Mouse (Mus musculus) naive thymus-derived CD4-positive, alpha-beta T cell, adult 2 months (primary cell): ENCODE data around the gene Bcat1.
"Not testable (repeated sequence)": the region's sequence is repeated elsewhere in the genome, so short reads cannot be mapped to it uniquely, and the experiment has no call there.

Source experiments
- DNase-seq: peaks from one replicate; pipeline ENCODE4 v3.0.0-alpha.2; 2011; ENCODE audit warnings: low read depth

The Bcat1 gene

DNA sequence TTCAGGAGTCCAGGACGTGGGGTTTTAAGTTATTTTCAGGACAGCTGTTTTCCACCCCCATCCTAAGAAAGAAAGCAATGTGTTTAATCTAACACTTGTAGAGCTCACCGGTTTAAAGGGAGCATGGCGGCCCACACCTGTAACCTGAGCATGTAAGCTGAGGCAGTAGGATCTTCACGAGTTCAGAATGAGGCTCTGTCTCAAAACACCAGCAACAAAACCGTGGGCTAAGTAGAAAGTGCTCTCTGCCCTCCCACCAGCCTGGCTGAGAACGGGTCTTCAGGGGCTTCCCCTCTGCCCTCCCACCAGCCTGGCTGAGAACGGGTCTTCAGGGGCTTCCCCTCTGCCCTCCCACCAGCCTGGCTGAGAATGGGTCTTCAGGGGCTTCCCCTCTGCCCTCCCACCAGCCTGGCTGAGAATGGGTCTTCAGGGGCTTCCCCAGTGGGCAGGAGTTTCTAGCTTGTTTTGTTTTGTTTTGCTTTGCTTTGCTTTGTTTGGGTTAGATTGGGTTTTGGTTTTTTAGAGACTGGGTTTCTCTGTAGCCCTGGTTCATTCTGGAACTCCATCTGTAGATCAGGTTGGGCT, 17.1 kb upstream of the Bcat1 start:
- not testable (repeated sequence) for DNase-seq

DNA sequence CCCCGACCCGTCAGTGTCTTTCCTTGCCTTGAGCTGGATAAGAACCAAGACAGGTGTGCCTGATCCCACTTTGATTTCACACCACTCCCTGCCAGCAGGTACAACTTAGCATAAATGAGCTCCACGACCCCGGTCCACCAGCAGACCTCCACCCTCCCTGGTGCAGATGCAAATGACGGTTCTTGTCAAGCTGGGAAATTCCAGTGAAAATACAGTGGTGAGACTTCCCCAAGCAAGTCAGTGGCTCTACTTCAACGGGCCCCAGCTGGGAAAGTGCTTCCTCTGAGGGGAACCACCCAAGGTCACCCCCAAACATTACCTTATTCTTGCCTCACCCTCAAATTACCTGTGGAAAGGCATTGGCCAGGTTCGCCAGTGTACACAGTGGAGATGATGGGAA, 16.0 kb upstream of the Bcat1 start:
- no peak for DNase-seq

DNA sequence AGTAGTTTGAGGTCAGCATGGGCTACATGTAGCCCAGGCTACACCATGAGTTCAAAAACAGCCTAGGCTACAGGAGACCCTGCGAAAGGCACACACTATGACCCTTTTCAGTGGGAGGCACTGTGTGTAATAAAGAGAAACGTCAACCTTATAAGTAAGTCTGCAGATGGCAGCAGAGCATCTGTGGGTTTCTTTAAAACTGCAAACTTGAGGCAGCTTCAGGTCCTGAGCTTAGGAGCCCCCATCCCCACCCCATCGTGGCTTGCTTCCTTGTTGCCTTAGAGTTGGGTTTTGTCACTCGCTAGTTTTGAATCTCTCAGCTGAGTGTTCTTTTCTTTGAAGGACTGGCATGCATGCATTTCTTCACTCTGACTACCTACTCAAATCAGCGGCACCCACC, 14.9 kb upstream of the Bcat1 start:
- peak; percentile 53 for DNase-seq

DNA sequence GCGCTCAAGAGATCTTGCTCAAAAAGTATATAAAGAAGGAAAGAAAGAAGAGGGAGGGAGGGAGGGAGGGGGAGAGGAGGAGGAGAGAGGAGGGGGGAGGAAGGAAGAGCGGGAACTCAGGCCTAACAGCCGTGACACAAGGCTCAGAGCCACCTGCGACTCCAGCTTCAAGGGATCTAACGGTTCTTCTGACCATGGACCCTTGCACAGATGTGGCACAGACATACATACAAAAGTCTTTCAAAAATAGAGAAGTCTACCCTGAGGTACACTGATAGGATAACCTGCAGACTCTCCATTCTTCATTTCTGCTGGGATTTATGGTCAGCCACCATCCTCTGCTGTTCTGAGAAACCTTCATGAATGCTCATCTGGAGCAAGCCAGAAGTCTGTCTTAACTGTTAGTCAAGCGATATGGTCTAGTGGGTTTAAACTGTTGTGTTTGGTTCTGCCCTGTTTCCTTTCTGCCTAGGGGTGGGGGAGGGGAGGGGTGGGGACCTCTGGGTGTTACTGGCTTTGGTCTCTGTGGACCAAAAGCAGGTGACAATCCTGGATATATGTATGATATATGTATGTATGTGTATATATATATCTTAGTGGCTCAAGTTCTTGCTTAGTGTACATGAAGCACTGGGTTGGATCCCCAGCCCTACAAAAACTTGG, 14.3 kb upstream of the Bcat1 start:
- no peak for DNase-seq

DNA sequence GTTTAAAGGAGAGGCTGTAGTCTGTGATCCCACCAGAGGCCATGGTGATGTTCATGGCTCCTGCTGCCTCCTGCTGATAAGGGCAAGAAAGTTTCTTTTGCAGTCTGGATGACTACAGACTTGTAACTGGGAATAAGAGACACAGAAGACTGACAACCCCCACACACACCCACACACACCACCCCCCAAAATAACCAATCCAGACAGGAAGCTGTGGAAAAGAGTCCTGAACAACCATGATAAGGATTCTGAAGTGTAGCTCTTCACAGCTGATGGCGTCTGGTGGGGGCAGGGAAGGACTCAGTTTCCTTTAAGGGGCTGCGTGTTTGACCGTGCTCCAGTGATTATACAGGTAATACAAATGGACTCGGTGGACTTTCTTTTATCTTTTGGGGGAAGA, 13.4 kb upstream of the Bcat1 start:
- no peak for DNase-seq

DNA sequence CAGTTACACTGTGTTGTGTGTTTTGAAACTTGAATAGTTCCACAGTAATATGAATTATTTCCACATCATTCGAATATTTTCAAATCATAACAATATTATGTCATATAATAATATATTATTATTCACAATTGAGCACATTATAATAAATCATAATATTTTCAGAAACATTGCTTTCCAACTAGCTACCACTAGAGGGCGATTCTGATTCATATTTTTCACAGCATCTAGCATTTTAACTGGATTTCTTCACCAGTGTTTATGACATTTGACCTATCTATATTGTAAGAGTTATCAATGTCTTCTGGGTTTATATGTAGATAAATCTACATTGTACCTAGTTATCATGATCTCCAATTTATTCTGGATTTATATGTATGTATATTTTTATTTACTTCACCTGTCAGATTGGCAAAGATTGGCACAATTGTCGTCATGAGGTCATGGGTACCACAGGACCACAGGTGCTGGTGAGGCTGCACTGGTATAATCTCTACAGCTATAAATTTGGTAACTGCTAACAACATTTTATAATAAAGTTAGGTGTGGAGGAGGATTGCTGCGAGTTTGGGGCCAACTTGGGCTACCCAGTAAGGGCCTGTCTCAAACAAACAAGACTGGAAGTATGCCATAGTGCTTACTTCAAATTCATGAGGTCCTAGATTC, 12.6 kb upstream of the Bcat1 start:
- DNase-seq: peak; percentile 69

DNA sequence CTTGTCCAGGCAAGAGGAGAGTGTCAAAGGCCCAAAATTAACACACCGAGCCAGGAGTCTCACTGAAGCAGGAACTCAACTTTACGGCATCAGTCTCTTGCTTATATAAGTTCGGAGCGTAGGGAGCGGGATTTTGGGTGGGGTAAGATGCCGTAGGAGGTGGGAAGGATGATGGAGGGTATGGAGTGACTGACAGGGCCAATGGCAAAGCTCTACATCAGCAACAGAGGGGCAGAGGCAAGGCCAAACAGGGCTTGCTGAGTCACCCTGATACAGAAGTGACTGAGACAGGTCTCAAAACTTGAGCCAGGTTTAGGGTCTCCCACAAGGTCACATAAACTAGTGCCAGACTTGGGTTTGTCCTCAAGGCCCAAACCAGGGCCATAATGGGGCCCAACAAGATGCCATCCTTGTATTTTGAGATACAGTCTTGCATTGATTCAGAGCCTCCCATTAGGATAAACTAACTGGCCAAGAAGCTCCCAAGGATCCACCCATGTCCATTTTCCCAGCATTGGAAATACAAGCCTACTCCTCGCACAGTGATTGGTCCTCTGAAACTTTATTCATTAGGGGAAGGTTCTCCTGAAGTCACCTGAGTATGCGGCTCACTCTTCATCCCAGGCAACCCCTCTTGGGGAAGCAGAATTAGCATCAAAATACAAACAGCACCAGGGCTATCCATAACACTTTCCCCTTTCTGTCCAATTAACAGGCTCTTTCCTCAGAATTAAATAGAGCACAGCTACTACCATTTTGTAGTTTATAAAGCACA, 8.5 kb upstream of the Bcat1 start:
- no peak for DNase-seq

DNA sequence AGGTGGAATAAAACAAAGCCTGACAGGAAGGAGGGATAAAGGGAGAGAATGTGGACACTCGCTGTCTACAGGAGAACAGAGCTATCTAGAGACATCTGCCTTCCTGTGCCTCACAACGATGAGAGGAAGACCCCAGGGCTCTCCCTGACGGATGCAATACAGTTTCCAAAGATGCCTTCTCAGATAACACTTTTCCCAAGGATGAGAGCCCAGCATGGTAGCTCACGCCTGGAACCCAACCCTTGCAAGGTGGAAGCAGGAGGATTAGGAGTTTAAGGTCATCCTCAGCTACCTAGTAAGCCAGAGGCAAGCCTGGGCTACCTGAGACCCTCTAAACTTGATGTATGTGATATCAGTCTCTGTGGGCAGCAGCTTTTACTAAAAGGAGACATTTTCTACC, 5.7 kb upstream of the Bcat1 start:
- no peak for DNase-seq

DNA sequence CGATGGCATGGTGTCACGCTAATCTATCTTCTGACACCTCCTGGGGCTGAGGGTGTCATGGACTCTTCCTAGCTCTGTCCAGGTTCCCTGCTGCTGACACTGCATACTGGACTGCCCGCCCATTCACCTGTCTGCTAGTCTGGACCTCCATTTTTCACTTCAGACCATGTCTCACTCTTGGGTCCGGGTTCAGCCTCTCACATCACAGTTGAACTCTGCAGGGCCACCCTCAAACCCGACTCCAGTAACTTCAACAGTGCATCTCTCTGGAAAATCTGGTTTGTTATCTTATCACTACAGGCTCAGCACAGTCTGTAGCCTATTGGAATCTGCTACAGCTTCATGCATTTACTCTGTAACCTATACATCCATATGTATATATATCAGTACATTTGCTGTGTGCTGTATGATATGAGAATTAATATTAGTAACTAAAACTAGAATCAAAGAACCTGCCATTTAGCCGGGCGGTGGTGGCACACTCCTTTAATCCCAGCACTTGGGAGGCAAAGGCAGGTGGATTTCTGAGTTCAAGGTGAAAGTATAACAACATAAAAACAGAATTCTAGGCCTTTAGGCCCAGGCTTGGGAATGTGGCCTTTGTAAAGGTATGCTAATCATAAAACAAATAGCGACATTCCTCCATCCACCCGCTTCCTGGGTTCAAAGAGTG, 3.2 kb upstream of the Bcat1 start:
- no peak for DNase-seq

DNA sequence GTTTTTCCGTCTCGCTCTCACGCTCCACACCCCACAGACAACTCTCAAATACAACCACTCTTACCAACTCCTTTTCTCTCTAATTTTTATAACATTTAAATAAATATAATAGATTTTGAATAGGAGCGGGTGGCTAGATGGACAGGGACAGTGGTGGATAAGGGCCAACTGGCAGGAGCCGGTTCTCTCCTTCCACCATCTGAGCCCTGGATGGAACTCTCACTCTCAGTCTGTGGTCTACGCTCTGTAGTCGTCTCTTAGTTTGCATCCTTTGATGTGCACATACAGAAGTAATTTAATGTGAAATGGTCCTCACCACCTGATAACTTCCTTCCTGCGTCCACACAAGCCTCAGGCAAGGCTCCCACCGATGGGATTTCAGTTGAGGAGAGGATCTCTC, 302 bp upstream of the Bcat1 start:
- DNase-seq: peak; percentile 22

DNA sequence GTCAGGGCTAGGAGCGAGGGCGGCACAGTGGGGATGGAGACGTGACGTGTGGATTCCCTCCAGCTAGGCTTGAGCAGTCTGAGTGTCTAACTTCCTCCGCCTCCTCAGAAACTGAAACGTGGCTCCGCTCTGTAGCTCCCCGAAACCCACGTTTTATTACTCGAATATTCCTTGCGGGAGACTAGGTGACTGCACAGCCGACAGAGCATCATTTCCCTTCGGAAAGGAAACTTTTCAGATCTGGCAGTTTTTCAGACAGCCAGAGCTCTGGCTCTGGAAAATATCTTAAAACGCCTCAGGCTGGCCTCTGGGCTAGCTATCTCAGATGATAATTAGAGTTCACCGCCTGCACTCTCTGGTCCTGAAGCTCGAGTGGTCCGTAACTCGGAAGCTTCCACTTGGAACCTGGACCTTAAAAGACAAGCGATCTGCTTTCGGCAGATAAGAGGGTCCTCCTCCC, 866 bp downstream of the Bcat1 start:
- peak; percentile 35 for DNase-seq

DNA sequence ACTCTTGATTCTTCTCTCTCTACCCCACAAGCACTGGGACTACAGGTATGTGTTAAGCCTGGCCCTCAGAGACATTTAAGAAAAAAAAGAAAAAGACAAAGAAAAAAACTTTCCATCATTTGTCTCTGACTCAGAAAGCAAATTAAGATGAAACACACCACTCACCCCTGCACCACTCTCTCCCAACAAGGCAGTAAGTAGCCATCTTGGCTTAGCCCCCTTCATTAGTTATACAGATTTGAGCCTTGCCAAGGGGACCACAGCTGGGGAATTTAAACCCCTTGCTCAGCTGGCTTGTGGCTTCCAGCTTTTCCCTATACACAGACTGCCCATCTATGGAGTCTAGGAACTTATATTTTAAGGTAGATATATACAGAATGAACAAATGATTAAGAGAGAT, 1.5 kb downstream of the Bcat1 start:
- no peak for DNase-seq

DNA sequence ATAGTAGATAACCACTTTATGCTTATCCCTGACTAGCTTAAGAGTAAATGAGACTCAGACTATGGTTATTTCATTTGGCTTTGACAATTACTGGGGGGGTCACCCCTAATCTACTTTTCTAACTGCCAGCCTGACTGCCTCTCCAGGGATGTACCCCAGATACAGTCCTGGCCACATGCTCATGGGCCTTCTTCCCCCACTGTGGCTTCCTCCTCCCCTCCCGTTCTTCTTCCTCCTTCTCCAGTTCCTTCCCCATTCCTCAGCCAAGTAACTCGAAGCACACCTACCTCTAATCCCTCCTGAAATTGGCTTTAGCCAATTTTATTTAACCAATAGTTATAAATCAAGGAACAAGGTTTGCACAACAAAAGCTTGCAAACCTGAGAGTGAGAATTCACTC, 6.1 kb downstream of the Bcat1 start:
- DNase-seq: no peak

DNA sequence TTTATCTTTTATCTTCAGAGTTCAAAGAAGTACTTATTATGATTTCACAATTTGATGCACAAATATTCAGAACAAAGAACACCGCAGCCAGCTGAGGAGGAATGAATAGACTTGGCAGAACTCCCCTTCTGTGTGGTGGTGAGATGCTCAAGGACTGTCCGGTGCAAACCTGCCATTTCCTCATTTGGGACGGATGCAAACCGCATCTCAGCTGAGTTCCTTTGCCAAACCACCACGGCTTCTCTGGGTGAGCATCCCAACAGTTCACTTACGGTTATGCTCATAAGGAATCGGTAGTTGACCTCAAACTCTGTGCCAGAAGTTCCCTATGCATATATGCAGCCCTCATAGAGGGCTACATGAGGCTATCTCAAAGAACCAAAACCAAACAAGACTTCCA, 6.6 kb downstream of the Bcat1 start:
- no peak for DNase-seq

DNA sequence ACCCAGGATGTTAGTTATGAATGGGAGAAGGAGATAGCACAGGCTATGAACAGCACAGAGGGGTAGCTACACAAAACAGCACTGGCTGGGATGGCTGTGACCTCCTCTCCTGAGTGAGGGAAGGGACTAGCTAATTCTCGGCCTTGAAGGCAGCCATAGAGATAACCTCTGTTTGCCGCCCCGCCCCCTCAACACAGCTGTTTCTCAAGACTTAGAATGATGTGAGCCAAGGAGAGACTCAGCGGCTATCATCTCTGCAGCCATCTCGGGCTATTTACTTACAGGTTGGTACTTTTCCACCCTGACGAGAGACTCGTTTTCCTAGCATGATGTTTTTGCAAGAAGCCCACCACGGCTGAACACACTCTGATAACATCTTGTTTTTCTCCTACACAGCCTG, 8.3 kb downstream of the Bcat1 start:
- no peak for DNase-seq

DNA sequence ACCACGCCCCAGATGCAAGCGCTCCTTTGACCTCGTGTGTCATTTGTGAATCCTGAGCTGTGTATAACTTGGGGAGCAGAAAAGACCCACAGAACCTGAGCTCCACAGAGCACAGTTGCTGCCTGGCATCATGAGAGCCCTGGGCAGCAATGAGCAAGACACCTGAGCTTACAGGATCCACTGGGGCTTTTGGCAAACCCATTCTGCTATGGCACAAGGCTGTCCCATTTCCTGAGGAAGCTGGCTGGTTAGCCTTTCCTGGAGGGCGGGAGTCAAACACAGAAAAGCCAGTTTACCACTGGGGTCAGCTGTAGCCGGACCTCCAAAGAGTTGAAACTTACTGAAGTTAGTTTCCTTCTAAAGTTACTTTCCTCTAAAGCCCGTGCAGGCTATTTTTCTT, 9.6 kb downstream of the Bcat1 start:
- DNase-seq: no peak

DNA sequence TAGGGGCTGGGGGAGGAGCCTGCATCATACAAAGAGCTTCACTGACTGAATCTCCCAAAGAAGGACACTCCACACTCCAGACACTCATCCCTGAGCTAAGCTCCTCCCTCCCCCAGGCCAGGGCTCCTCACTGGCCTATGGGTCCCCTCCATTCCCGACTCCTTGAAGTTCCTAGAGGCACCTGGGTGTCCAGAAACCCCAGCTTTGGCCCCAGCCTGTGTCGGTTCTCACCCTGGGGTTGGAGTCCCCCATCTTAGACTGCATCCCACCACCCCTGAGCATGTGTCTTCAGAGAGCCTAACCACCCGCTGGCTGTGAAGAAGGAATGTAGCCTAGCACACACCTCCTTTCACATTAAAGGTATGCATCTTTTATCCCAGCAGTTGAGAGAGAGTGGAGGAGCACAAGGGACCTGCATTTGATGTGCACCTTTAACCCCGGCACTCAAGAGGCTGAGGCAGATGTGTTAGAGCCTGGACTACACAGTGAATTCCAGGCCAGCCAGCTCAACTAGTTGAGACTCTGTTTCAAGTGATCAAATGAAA, 10.6 kb downstream of the Bcat1 start:
- DNase-seq: no peak

DNA sequence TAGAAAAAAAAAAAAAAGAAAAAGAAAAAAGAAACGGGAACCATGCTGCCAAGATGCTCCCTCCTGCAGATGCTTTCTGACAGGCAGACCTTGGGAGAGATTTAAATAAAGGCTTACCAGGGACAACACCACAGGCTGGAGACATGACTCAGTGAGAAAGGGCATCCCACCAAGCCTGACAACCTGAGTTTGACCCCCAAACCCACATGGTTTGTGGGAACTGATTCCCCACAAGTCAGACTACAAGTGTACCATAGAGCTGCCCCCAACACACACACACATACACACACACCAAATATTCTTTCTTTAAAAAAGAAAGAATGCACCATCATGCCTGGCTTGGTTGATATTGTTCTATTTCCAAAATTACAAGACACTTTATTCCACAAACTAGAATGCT, 11.9 kb downstream of the Bcat1 start:
- no peak for DNase-seq

DNA sequence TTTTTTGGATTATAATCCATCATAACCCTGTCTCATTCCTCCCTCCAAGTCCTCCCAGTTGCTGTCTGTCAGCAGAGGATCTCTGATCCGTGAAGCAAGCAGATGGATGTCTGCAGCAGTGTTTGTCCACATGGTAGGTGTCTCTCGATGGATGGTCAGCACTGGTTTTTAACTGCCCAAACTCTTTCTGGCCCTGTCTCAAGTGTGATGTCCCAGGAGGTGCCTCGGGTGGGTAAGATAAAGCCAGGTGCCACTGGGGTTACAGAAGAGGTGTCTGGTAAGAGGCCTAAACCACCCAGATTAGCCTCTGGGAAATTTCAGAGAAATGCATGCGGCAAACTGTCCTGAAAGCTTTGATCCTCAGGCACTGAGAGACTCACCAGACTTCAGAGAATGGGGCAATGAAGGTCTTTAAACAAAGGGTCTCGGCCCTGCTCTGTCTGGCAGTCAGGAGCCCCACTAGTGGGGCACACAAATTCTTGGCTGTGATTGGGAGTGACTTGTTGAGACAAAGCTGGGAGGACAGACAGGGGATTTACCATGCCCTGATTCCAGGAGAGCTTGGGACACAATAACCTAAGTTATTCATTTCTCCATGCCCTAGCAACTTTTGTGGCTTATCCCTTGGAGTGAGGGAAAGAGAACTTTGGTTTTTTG, 12.6 kb downstream of the Bcat1 start:
- no peak for DNase-seq

DNA sequence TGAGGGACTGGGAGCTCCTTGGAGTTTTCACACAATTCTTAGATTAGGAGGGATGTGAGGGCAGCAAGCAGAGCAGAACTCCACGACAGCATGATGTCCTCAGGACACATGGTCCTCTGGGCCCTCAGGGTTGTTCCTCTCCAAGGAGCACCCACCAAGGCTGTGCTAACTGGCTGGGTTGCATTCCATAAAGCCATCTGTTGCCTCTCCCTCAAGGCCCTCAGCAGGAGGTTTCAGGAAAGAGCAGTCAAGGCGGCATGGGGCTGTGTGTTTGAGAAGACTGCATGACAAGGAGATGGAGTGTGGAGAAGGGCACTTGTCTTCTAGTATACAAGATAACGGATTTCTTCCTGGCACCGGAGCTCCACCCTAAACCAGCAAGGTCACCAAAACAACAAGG, 13.2 kb downstream of the Bcat1 start:
- no peak for DNase-seq

DNA sequence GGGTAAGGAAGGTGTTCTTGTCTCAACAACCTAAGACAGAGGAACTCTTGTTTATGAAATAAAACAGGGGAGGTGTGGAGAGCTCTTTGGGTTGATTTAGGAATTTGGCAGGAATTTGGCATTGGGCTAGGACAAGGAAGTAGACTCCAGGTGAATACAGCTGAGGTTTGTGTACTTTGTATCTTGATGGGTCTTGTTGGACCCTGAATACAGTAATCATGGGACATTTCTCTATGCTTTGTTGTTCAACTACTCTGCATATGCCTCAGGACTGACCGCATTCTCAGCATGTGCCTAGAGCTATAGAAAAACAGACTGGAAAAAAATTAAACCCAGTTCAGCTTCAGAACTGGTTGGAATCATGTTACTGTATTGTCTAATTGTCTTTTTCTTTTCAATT, 14.6 kb downstream of the Bcat1 start:
- DNase-seq: no peak

DNA sequence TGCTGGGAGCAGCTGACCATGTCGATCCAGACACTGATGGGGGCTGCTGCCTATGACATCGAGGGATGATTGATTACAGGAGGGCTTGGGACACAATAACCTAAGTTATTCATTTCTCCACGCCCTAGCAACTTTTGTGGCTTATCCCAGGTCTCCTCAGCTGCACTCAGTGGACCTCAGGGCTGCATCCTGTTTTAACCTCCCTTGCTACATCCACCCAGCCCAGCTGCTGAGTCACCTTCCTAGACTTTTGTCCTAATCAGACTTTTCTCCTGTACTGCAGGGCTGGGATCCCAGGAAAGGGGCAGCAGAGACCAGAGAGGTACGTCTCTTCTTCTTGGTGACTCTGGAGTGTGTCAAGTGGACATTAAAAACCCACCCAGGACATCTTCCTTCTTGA, 19.9 kb downstream of the Bcat1 start:
- DNase-seq: no peak
